Comparison of ENCODE assay signal across 8 mouse cellular contexts in genomic region chr5:110543951-110544690, GRCm38 (mm10). TPM values are rescaled to one million over a fixed set of nuclear protein-coding genes. Genes with fewer than 3 reads are reported as not detected.
DNase-seq lines count a peak whose midpoint lies in the region; ATAC-seq and TF ChIP-seq lines count a peak whose summit lies in the region.

Galnt9 (plus strand) TSS chr5:110544355.

- TF ChIP-seq POLR2A in ES-Bruce4 (IDR thresholded peaks at IDR 0.05; ENCODE audit: insufficient read depth, low read length), result no peak

- no peaks in the 10 kb centered on the region for H3K36me3 ChIP-seq in ES-Bruce4 (ENCODE audit: control insufficient read depth, insufficient read depth, low read length, poor library complexity, severe bottlenecking)
- H3K36me3 ChIP-seq in forebrain, embryonic 12.5 days (replicated peaks), result no peaks in the 10 kb centered on the region
- H3K36me3 ChIP-seq in neural tube, embryonic 15.5 days, result no peaks in the 10 kb centered on the region

- peaks cover 3% of the 10 kb centered on the region for H3K4me1 ChIP-seq in ES-Bruce4 (ENCODE audit: control insufficient read depth, insufficient read depth, low read length)
- H3K4me1 ChIP-seq in forebrain, embryonic 12.5 days, result peaks cover 12% of the 10 kb centered on the region
- H3K4me1 ChIP-seq in neural tube, embryonic 15.5 days, result peaks cover 45% of the 10 kb centered on the region

- peak within 1 kb of the TSS; percentile 61 for H3K9ac ChIP-seq in ES-Bruce4 (ENCODE audit: low read depth, poor library complexity, severe bottlenecking)
- H3K9ac ChIP-seq in forebrain, embryonic 12.5 days, result peak within 1 kb of the TSS; percentile 49; the same call in 1 of the 2 replicates
- peak within 1 kb of the TSS; percentile 59 for H3K9ac ChIP-seq in neural tube, embryonic 15.5 days (replicated peaks)

- TF ChIP-seq CTCF in ES-Bruce4 (IDR thresholded peaks at IDR 0.05; ENCODE audit: low read depth, low read length), result no peak

- peak within 1 kb of the TSS; percentile 85 for H3K4me3 ChIP-seq in ES-Bruce4 (ENCODE audit: low read depth, low read length)
- H3K4me3 ChIP-seq in forebrain, embryonic 12.5 days (replicated peaks), result peak within 1 kb of the TSS; percentile 46
- H3K4me3 ChIP-seq in neural tube, embryonic 15.5 days (replicated peaks), result peak within 1 kb of the TSS; percentile 63

- no peaks in the 10 kb centered on the region for H3K27me3 ChIP-seq in ES-Bruce4 (ENCODE audit: control insufficient read depth, insufficient read depth, low read length, poor library complexity, severe bottlenecking)
- H3K27me3 ChIP-seq in forebrain, embryonic 12.5 days, result peaks cover 69% of the 10 kb centered on the region
- peaks cover 34% of the 10 kb centered on the region for H3K27me3 ChIP-seq in neural tube, embryonic 15.5 days (replicated peaks)

- no peaks in the 10 kb centered on the region for H3K9me3 ChIP-seq in ES-Bruce4 (replicated peaks; ENCODE audit: control insufficient read depth, insufficient read depth, low read length, poor library complexity, severe bottlenecking)
- H3K9me3 ChIP-seq in forebrain, embryonic 12.5 days, result no peaks in the 10 kb centered on the region
- H3K9me3 ChIP-seq in neural tube, embryonic 15.5 days (replicated peaks), result no peaks in the 10 kb centered on the region

- H3K27ac ChIP-seq in ES-Bruce4 (ENCODE audit: insufficient read depth, low read length), result no peak within 1 kb of the TSS
- H3K27ac ChIP-seq in forebrain, embryonic 12.5 days, result no peak within 1 kb of the TSS
- peak within 1 kb of the TSS; percentile 73 for H3K27ac ChIP-seq in neural tube, embryonic 15.5 days (replicated peaks)

- H3K4me2 ChIP-seq in forebrain, embryonic 12.5 days, result peak within 1 kb of the TSS; percentile 62
- H3K4me2 ChIP-seq in neural tube, embryonic 15.5 days, result peak within 1 kb of the TSS; percentile 86

- peak; percentile 40 for DNase-seq in c-Kit-positive CD71-negative TER-119-negative erythroid progenitor cells, embryonic 14.5 days (ENCODE audit: low read depth)
- DNase-seq in heart, postnatal 36 days, result peak; percentile 29 to 43
- DNase-seq in kidney, postnatal 4 days, result peak; percentile 90
- DNase-seq in lung, adult 18-20 months, result peak; percentile 4 to 20
- DNase-seq in urinary bladder, postnatal 36 days (ENCODE audit: low spot score in 2 of 2), result peak; percentile 12 to 35

- WGBS in forebrain, embryonic 12.5 days, result under 1% methylated on average over 78 of the region's 82 CpGs
- WGBS in neural tube, embryonic 15.5 days, result under 1% methylated on average over 65 of the region's 82 CpGs

- ATAC-seq in forebrain, embryonic 12.5 days (ENCODE audit: low FRiP score), result peak; percentile 80
- ATAC-seq in neural tube, embryonic 15.5 days (ENCODE audit: low FRiP score), result peak; percentile 90

- no peak for TF ChIP-seq EP300 in ES-Bruce4 (IDR thresholded peaks at IDR 0.05; ENCODE audit: insufficient read depth, low read depth, low read length)

- intact Hi-C loops in heart, postnatal 36 days (cut with DNase I), result no loop called here

RNA-seq across cellular contexts. Expression of gene Galnt9, which starts in this region (rescaled TPM):
- 0.69 and 1.1 TPM in 2 replicates for polyA plus RNA-seq in ES-Bruce4 (2011; ENCODE audit: insufficient read depth, insufficient read length, low read depth, missing spikeins)
- polyA plus RNA-seq in forebrain, embryonic 12.5 days (2016; fragmentation: Nextera tagmentation; extraction: Ambion mirVana), result 3.6 and 6.0 TPM in 2 replicates
- total RNA-seq in heart, postnatal 36 days (2021), result not detected
- 19.4 and 23.3 TPM in 2 replicates for polyA plus RNA-seq in neural tube, embryonic 15.5 days (2015; fragmentation: Nextera tagmentation; extraction: Ambion mirVana)

Comparison
In these comparisons a context has a peak if more than half of its experiments do, and no peak if none do; other contexts are left out.
1. Peak in DNase-seq in heart, postnatal 36 days; RNA of the gene not detected or under 1 TPM.
2. DNase-seq: peak in every context shown above with its lines; median percentile 90 in kidney, postnatal 4 days; 40 in c-Kit-positive CD71-negative TER-119-negative erythroid progenitor cells, embryonic 14.5 days; 36 in heart, postnatal 36 days; 24 in urinary bladder, postnatal 36 days; 12 in lung, adult 18-20 months.